Mouse (Mus musculus): ENCODE measurements around the gene Cabp2.
"Not testable (repeated sequence)": the region's sequence is repeated elsewhere in the genome, so short reads cannot be mapped to it uniquely, and the experiment has no call there.

Gene Cabp2

GRCm38 (mm10) chr19:4126759-4127495, 45.5 kb downstream of the Cabp2 start:
- DNase-seq: no peak

- no peak for DNase-seq
Observed at GRCm38 (mm10) chr19:4129462-4129861, 48.1 kb downstream of the Cabp2 start.

- no peak for DNase-seq
Observed at GRCm38 (mm10) chr19:4130106-4130505, 48.7 kb downstream of the Cabp2 start.

- DNase-seq: no peak
Observed at GRCm38 (mm10) chr19:4131075-4131474, 49.7 kb downstream of the Cabp2 start.

GRCm38 (mm10) chr19:4131768-4132167, 50.4 kb downstream of the Cabp2 start:
- peak; percentile 12 for DNase-seq

GRCm38 (mm10) chr19:4134354-4134753, 53.0 kb downstream of the Cabp2 start:
- no peak for DNase-seq

- not testable (repeated sequence) for DNase-seq
Observed at GRCm38 (mm10) chr19:4135229-4135962, 54.0 kb downstream of the Cabp2 start.

GRCm38 (mm10) chr19:4135963-4136345, 54.6 kb downstream of the Cabp2 start:
- DNase-seq: peak; percentile 30

GRCm38 (mm10) chr19:4136463-4136862, 55.1 kb downstream of the Cabp2 start:
- no peak for DNase-seq
